Mouse (Mus musculus): ENCODE results near the gene Atpaf2.

GRCm38 (mm10) chr11:60387944-60388343 lies 30.3 kb downstream of the Atpaf2 start:
- no peak for TF ChIP-seq CTCF (IDR thresholded peaks at IDR 0.05; ENCODE audit: low read depth, low read length)
- no peak for TF ChIP-seq GATA1 (IDR thresholded peaks at IDR 0.05; ENCODE audit: borderline replicate concordance, low read length)
- no peak for TF ChIP-seq TAL1 (conservative IDR thresholded peaks at IDR 0.05; ENCODE audit: low read depth, low read length)
- TF ChIP-seq GATA2 (IDR thresholded peaks at IDR 0.05; ENCODE audit: borderline replicate concordance, low read depth, low read length) = no peak

Measured in G1E (cell line).